Mouse (Mus musculus) layer of hippocampus, adult 8-10 months (tissue): ENCODE results near the gene Naxd. TPM values are rescaled to one million over a fixed set of nuclear protein-coding genes. Genes with fewer than 3 reads are reported as not detected.
"Not testable (repeated sequence)": the region's sequence is repeated elsewhere in the genome, so short reads cannot be mapped to it uniquely, and the experiment has no call there.

Source experiments
- DNase-seq, 2 experiments: peaks; one replicate each; pipeline ENCODE4 v3.0.0; 2022; ENCODE audit warnings: low spot score in 2 of 2
- total RNA-seq, 4 experiments: library from RNA; stranded (reverse); gene quantifications; 2 replicates each; pipeline ENCODE4 v1.2.4; 2022

The Naxd gene
- total RNA-seq, 4 experiments from 2014 or later, result 57.5 to 64.5 (median 63.5) TPM

- no peak for DNase-seq
Measured at GRCm38 (mm10) chr8:11510971-11511370, 13.7 kb downstream of the Naxd start.

GRCm38 (mm10) chr8:11512711-11513110 lies 15.4 kb downstream of the Naxd start:
- no peak for DNase-seq

GRCm38 (mm10) chr8:11513247-11513646 lies 15.9 kb downstream of the Naxd start:
- DNase-seq, result no peak

GRCm38 (mm10) chr8:11516292-11516691 lies 19.0 kb downstream of the Naxd start:
- no peak for DNase-seq

- peak in 1 of 2 experiments; percentile 33 for DNase-seq
Measured at GRCm38 (mm10) chr8:11517366-11518055, 20.2 kb downstream of the Naxd start.

- no peak for DNase-seq
Measured at GRCm38 (mm10) chr8:11518056-11518396, 20.7 kb downstream of the Naxd start.

- no peak for DNase-seq
Measured at GRCm38 (mm10) chr8:11518676-11519075, 21.4 kb downstream of the Naxd start.

GRCm38 (mm10) chr8:11523331-11523730 lies 26.0 kb downstream of the Naxd start:
- no peak for DNase-seq

GRCm38 (mm10) chr8:11530155-11530770 lies 33.0 kb downstream of the Naxd start:
- no peak for DNase-seq

GRCm38 (mm10) chr8:11530849-11531248 lies 33.5 kb downstream of the Naxd start:
- DNase-seq, result no peak

- DNase-seq, result no peak
Measured at GRCm38 (mm10) chr8:11534494-11534893, 37.2 kb downstream of the Naxd start.

GRCm38 (mm10) chr8:11539049-11539448 lies 41.7 kb downstream of the Naxd start:
- DNase-seq, result no peak

GRCm38 (mm10) chr8:11540182-11540581 lies 42.9 kb downstream of the Naxd start:
- no peak for DNase-seq

- DNase-seq, result no peak
Measured at GRCm38 (mm10) chr8:11542031-11542430, 44.7 kb downstream of the Naxd start.

GRCm38 (mm10) chr8:11542866-11543265 lies 45.6 kb downstream of the Naxd start:
- DNase-seq, result no peak

- DNase-seq, result peak in 1 of 2 experiments; percentile 47
Measured at GRCm38 (mm10) chr8:11544386-11544785, 47.1 kb downstream of the Naxd start.

- DNase-seq, result no peak
Measured at GRCm38 (mm10) chr8:11547063-11547462, 49.8 kb downstream of the Naxd start.

GRCm38 (mm10) chr8:11549706-11550105 lies 52.4 kb downstream of the Naxd start:
- peak in 1 of 2 experiments; percentile 28 for DNase-seq

- DNase-seq, result peak; percentile 85 to 88
Measured at GRCm38 (mm10) chr8:11550281-11550948, 53.1 kb downstream of the Naxd start, which contains the start of gene Cars2. Gene Cars2 (minus strand): TSS chr8:11550783.

- not testable (repeated sequence) for DNase-seq
Measured at GRCm38 (mm10) chr8:11551497-11551896, 54.2 kb downstream of the Naxd start.

GRCm38 (mm10) chr8:11552390-11552789 lies 55.1 kb downstream of the Naxd start:
- no peak for DNase-seq
